Mouse (Mus musculus): ENCODE measurements around the gene Dpf3. TPM values are rescaled to one million over a fixed set of nuclear protein-coding genes. Genes with fewer than 3 reads are reported as not detected.

Dpf3 gene
- total and polyA plus RNA-seq, 2 experiments from 2014 or later, result 8.1 to 15.3 TPM

DNA sequence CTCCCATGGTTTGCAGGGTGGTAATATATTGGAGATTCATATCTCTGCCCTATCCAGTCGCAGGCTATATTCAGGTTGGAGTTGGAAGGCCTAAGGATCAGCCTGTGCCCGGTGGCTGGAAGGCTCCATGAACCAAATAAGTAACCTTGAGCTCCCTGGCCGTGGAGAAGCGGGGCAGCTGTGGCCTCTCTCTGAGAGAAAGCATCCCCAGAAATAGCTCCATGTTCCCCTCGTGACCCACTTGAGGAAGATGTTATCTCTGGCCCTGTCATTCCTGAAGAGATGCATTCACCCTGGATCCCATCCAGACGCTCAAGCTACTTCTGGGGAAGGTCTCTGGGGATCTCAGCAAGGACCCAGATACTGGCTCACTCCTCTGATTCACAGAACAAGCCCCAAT lies 134.9 kb downstream of the Dpf3 start:
- Histone ChIP-seq H3K36me3 (ENCODE audit: insufficient read depth) (no peaks in the 10 kb centered on the region), H3K27me3 (ENCODE audit: insufficient read depth, low read length) (no peaks in the 10 kb centered on the region), H3K9me3 (ENCODE audit: low read length) (no peaks in the 10 kb centered on the region), H3K4me2 (ENCODE audit: low read depth) (no peak overlapping the region), H3K9ac (no peak overlapping the region), H3K27ac (ENCODE audit: low read depth, low read length) (no peak overlapping the region), H3K4me3 (ENCODE audit: low read depth, low read length) (no peak overlapping the region), H3K4me1 (ENCODE audit: insufficient read depth) (no peaks in the 10 kb centered on the region)
- 95% methylated on average over 6 of the region's 6 CpGs for WGBS
- no peak for TF ChIP-seq CTCF (IDR thresholded peaks at IDR 0.05; ENCODE audit: low read depth)
- ATAC-seq (no peak), DNase-seq (no peak)

DNA sequence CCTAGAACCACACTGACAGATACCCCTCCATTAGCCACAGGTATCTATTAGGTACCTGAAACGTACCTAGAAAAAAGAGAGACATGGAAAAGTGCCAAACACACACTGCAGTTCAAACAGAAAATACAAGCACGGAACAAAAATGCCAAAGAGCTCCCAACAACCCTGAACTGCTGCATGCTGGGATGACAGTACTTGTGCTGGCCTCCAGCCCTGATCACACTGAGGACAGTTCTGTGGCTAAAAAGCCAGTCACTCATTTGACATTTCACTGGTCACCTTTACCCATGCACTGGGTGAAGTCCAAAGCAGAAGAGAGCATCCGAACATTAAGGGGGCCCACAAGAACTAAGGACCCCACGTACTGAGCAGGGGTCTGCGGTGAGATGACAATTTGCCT lies 137.8 kb downstream of the Dpf3 start:
- no peaks in the 10 kb centered on the region for H3K27me3 ChIP-seq (ENCODE audit: insufficient read depth, low read length)
- H3K4me1 ChIP-seq (ENCODE audit: insufficient read depth), result no peaks in the 10 kb centered on the region
- ATAC-seq (no peak), DNase-seq (no peak)
- no peak for TF ChIP-seq CTCF (IDR thresholded peaks at IDR 0.05; ENCODE audit: low read depth)
- H3K4me2 ChIP-seq (ENCODE audit: low read depth), result no peak overlapping the region
- no peak overlapping the region for H3K4me3 ChIP-seq (ENCODE audit: low read depth, low read length)
- H3K9ac ChIP-seq, result no peak overlapping the region
- WGBS, result 83% methylated on average over 5 of the region's 5 CpGs
- H3K36me3 ChIP-seq (ENCODE audit: insufficient read depth), result no peaks in the 10 kb centered on the region
- H3K27ac ChIP-seq (ENCODE audit: low read depth, low read length), result no peak overlapping the region
- no peaks in the 10 kb centered on the region for H3K9me3 ChIP-seq (ENCODE audit: low read length)

DNA sequence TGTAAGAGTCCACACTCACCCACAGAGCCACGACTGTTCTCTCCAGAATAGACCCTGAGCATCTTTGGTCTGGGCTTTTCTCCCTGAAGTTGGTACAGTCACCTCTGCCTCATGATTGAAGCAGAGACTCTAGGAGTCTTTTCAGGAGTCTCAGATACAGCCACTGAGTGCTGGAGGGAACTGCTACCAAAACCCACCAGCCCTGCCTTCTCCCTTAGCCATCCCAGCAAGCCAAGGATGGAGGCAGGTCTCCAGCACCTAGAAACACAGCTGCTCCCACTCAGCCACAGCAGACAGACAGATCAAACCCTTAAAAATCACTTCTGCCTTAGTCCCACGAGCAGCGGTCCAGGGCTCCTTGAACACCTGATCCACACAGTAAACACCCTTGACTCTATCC lies 139.3 kb downstream of the Dpf3 start:
- H3K4me1 ChIP-seq (ENCODE audit: insufficient read depth), result no peaks in the 10 kb centered on the region
- ATAC-seq (no peak), DNase-seq (no peak)
- no peak overlapping the region for H3K4me2 ChIP-seq (ENCODE audit: low read depth)
- H3K27me3 ChIP-seq (ENCODE audit: insufficient read depth, low read length), result no peaks in the 10 kb centered on the region
- no peaks in the 10 kb centered on the region for H3K36me3 ChIP-seq (ENCODE audit: insufficient read depth)
- no peaks in the 10 kb centered on the region for H3K9me3 ChIP-seq (ENCODE audit: low read length)
- H3K27ac ChIP-seq (ENCODE audit: low read depth, low read length), result no peak overlapping the region
- no peak overlapping the region for H3K9ac ChIP-seq
- 87% methylated on average over 3 of the region's 3 CpGs for WGBS
- no peak for TF ChIP-seq CTCF (IDR thresholded peaks at IDR 0.05; ENCODE audit: low read depth)
- no peak overlapping the region for H3K4me3 ChIP-seq (ENCODE audit: low read depth, low read length)

DNA sequence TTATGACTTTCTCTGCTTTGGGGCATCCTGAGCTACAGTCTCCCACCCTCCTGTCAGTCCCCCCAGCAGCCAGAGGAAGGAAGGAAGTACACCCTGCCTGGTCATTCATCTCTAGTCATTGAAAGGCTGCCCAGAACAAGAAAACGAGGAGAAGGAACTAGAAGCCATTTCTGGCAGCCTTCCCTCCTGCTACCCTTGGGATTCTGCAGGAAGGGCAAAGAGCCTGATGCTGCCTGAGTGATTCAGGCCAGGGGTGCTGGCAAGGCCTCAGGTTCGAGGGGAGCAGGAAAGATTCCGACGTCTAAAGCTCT lies 144.7 kb downstream of the Dpf3 start:
- Histone ChIP-seq H3K27me3 (ENCODE audit: insufficient read depth, low read length) (no peaks in the 10 kb centered on the region), H3K27ac (ENCODE audit: low read depth, low read length) (peak overlapping the region; percentile 62), H3K4me3 (ENCODE audit: low read depth, low read length) (no peak overlapping the region), H3K9ac (no peak overlapping the region), H3K9me3 (ENCODE audit: low read length) (no peaks in the 10 kb centered on the region), H3K4me2 (ENCODE audit: low read depth) (no peak overlapping the region), H3K4me1 (ENCODE audit: insufficient read depth) (peaks cover under 1% of the 10 kb centered on the region), H3K36me3 (ENCODE audit: insufficient read depth) (no peaks in the 10 kb centered on the region)
- DNase-seq, result peak; percentile 55
- peak; percentile 51 for ATAC-seq
- TF ChIP-seq CTCF (IDR thresholded peaks at IDR 0.05; ENCODE audit: low read depth), result no peak
- 37% methylated on average over 4 of the region's 4 CpGs for WGBS

DNA sequence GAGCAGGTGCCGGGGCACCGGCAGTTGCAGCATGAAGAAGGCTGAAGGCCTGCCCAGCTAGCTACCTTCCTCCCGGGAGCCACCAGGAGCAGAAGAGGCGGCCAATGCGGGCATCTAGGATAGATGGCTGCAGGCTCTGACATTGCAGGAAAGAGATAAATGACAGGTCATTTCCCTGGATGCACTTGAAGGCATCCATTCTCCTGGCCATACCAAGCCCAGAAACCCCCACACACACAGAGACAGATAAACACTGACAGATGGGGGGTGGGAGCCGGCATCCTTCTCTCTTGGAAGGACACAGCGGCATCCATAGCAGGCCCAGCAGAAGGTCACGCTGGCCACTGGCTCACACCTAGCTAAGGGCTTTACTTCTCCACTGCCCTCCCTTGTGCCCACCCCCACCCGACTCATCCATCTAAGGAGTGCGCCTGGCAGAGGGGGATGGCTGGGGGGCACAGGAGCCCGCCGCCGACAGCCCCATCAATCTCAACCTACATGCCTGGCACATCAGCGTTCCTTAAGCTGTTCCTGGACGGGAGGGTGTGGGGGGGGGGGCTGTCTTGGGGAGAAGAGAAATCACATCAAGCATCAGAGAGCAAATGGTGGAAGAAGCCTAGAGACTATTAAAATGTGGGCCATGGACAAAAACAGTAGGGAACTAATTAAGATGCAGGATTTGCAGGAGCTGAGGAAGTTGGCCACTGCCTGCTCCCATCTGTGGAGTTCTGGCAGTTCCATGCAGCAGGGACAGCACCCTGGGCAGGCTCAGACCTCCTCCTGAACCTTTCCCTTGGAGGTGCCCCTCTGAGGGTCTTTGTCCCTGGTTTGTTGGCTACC lies 145.3 kb downstream of the Dpf3 start:
- TF ChIP-seq CTCF (IDR thresholded peaks at IDR 0.05; ENCODE audit: low read depth), result no peak
- DNase-seq, result no peak
- Histone ChIP-seq H3K4me3 (ENCODE audit: low read depth, low read length) (no peak overlapping the region), H3K4me1 (ENCODE audit: insufficient read depth) (peaks cover 6% of the 10 kb centered on the region), H3K9me3 (ENCODE audit: low read length) (no peaks in the 10 kb centered on the region), H3K36me3 (ENCODE audit: insufficient read depth) (no peaks in the 10 kb centered on the region), H3K27ac (ENCODE audit: low read depth, low read length) (peak overlapping the region; percentile 62), H3K9ac (no peak overlapping the region), H3K27me3 (ENCODE audit: insufficient read depth, low read length) (no peaks in the 10 kb centered on the region), H3K4me2 (ENCODE audit: low read depth) (no peak overlapping the region)
- WGBS, result 58% methylated on average over 15 of the region's 15 CpGs
- peak; percentile 74 for ATAC-seq

DNA sequence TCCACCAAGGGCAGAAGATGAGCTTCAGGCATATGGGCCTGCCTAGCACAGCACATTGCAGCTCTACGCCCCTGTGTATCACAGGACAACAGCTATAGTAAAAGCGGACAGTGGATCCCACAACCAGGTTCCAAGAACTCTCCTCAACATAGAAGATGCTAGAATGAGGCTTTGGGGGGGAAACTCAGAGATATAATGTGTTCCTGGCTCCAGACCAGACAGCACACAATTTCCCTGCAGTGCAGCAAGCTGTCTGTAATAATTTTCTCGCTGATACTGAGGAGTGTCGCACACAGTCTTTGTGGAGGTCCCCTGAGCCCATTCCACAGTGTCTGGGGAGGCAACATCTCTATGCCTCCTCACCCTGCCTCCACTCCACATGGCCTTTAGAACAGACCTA lies 146.6 kb downstream of the Dpf3 start:
- Histone ChIP-seq H3K9ac (no peak overlapping the region), H3K36me3 (ENCODE audit: insufficient read depth) (no peaks in the 10 kb centered on the region), H3K9me3 (ENCODE audit: low read length) (no peaks in the 10 kb centered on the region), H3K4me1 (ENCODE audit: insufficient read depth) (peaks cover 15% of the 10 kb centered on the region), H3K4me3 (ENCODE audit: low read depth, low read length) (no peak overlapping the region), H3K4me2 (ENCODE audit: low read depth) (no peak overlapping the region), H3K27ac (ENCODE audit: low read depth, low read length) (no peak overlapping the region), H3K27me3 (ENCODE audit: insufficient read depth, low read length) (no peaks in the 10 kb centered on the region)
- ATAC-seq (no peak), DNase-seq (no peak)
- 77% methylated on average over 4 of the region's 4 CpGs for whole genome bisulfite sequencing
- TF ChIP-seq CTCF (IDR thresholded peaks at IDR 0.05; ENCODE audit: low read depth), result no peak

DNA sequence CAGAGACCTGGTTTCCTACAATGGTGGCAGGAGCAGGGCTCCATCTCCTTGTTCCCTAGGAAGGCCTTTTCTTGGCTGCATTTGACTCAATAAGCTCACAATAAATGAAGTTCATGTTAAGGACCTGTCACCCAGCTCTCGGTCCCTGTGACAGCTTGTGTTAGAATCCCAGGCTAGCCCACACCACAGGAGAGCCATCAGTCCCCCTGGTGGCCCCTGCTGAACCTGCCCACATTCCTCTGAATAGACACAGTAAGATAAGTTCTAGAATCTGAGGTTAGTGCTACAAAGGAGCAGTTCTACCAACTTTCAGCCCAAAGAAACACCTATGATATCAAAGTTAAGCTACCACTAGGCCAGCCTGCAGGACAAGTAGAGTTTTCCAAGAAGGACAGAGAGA lies 149.2 kb downstream of the Dpf3 start:
- WGBS, result 78% methylated on average over 1 of the region's 1 CpGs

More for the DNA sequence above, 149.2 kb downstream of the Dpf3 start:
- no peak overlapping the region for H3K4me3 ChIP-seq (ENCODE audit: low read depth, low read length)
- no peaks in the 10 kb centered on the region for H3K36me3 ChIP-seq (ENCODE audit: insufficient read depth)
- H3K9ac ChIP-seq, result no peak overlapping the region
- TF ChIP-seq CTCF (IDR thresholded peaks at IDR 0.05; ENCODE audit: low read depth), result no peak
- no peak overlapping the region for H3K4me2 ChIP-seq (ENCODE audit: low read depth)
- DNase-seq, result no peak
- 0 out of 2 replicates have a peak overlapping the region, but pooled peaks have one; percentile 4 for H3K27ac ChIP-seq (ENCODE audit: low read depth, low read length)
- ATAC-seq, result no peak
- peaks cover 15% of the 10 kb centered on the region for H3K4me1 ChIP-seq (ENCODE audit: insufficient read depth)
- no peaks in the 10 kb centered on the region for H3K9me3 ChIP-seq (ENCODE audit: low read length)
- no peaks in the 10 kb centered on the region for H3K27me3 ChIP-seq (ENCODE audit: insufficient read depth, low read length)
